Mouse (Mus musculus) thymus, adult 2 months (tissue): ENCODE data around the gene Osbpl3. TPM values are rescaled to one million over a fixed set of nuclear protein-coding genes. Genes with fewer than 3 reads are reported as not detected.

ENCODE experiments used
- DNase-seq: peaks from one replicate; pipeline ENCODE4 v3.0.0; 2021
- H3K27ac ChIP-seq: fragments of 200-500 bp; 2 replicates; pipeline ENCODE4 v1.5.1; 2012; ENCODE audit warnings: low read length, control low read depth; ENCODE audit not compliant: control insufficient read depth, insufficient read depth
- H3K27me3 ChIP-seq: fragments of 200-500 bp; 2 replicates; pipeline ENCODE4 v1.6.1; 2012; ENCODE audit warnings: mild to moderate bottlenecking, low read length, moderate library complexity, mixed read lengths; ENCODE audit not compliant: control insufficient read depth, insufficient read depth
- H3K36me3 ChIP-seq: fragments of 200-500 bp; 2 replicates; pipeline ENCODE4 v1.6.1; 2012; ENCODE audit warnings: mild to moderate bottlenecking, low read length, moderate library complexity; ENCODE audit not compliant: control insufficient read depth, insufficient read depth
- H3K4me1 ChIP-seq: fragments of 200-500 bp; replicated peaks from 2 replicates; pipeline ENCODE4 v1.6.1; 2012; ENCODE audit warnings: low read length; ENCODE audit not compliant: control insufficient read depth, insufficient read depth
- H3K4me3 ChIP-seq: fragments of 200-500 bp; 2 replicates; pipeline ENCODE4 v1.5.1; 2012; ENCODE audit warnings: mild to moderate bottlenecking, low read length, control low read depth, moderate library complexity; ENCODE audit not compliant: control insufficient read depth, insufficient read depth
- CTCF ChIP-seq: fragments of 200-500 bp; IDR thresholded peaks from 2 replicates; pipeline ENCODE4 v1.5.1; 2012; ENCODE audit warnings: mild to moderate bottlenecking, control low read depth, low read length, moderate library complexity, borderline replicate concordance; ENCODE audit not compliant: control insufficient read depth, poor library complexity, insufficient read depth; ENCODE audit errors: extremely low read depth
- POLR2A ChIP-seq: fragments of 200-500 bp; IDR thresholded peaks from 2 replicates; pipeline ENCODE4 v1.6.1; 2012; ENCODE audit warnings: mild to moderate bottlenecking, low read length, control low read depth, moderate library complexity; ENCODE audit not compliant: control insufficient read depth, poor library complexity, insufficient read depth; ENCODE audit errors: extremely low read depth
- WGBS: fragments of 180-500 bp; shearing (Covaris S2); methylation state at CpG from one replicate; pipeline ENCODE4 v1.1.7; 2018; 5-methylcytosine and 5-hydroxymethylcytosine counted together
- polyA plus RNA-seq: library from polyadenylated mRNA; depleted of rRNA; stranded (reverse); fragments of >200 nt; gene quantifications from 2 replicates; pipeline ENCODE4 v1.2.3, GENCODE M21; 2012

Gene Osbpl3
- polyA plus RNA-seq, 1 experiment: 6.7 TPM

GRCm38 (mm10) chr6:50348619-50349018 lies 107.4 kb downstream of the Osbpl3 start:
- DNase-seq: no peak
- Histone ChIP-seq H3K27ac (no peak overlapping the region), H3K4me1 (peaks cover 7% of the 10 kb centered on the region), H3K4me3 (no peak overlapping the region), H3K27me3 (no peaks in the 10 kb centered on the region), H3K36me3 (no peaks in the 10 kb centered on the region)
- TF ChIP-seq CTCF: no peak
- TF ChIP-seq POLR2A: no peak
- 13% methylated on average over 1 of the region's 1 CpGs for WGBS

- H3K4me3 ChIP-seq: no peak overlapping the region
- WGBS: 95% methylated on average over 7 of the region's 7 CpGs
- no peak overlapping the region for H3K27ac ChIP-seq
- no peaks in the 10 kb centered on the region for H3K27me3 ChIP-seq
- no peak for DNase-seq
- H3K36me3 ChIP-seq: no peaks in the 10 kb centered on the region
- TF ChIP-seq CTCF (no peak), POLR2A (no peak)
- peaks cover 7% of the 10 kb centered on the region for H3K4me1 ChIP-seq
These were observed 109.8 kb downstream of the Osbpl3 start for GRCm38 (mm10) chr6:50346204-50346603.

- H3K36me3 ChIP-seq: no peaks in the 10 kb centered on the region
- no peaks in the 10 kb centered on the region for H3K4me1 ChIP-seq
- TF ChIP-seq CTCF: no peak
- no peak for TF ChIP-seq POLR2A
- H3K27me3 ChIP-seq: no peaks in the 10 kb centered on the region
- H3K27ac ChIP-seq: no peak overlapping the region
- DNase-seq: no peak
- 96% methylated on average over 5 of the region's 5 CpGs for WGBS
- no peak overlapping the region for H3K4me3 ChIP-seq
These were observed 115.6 kb downstream of the Osbpl3 start for GRCm38 (mm10) chr6:50340226-50340906.

GRCm38 (mm10) chr6:50337431-50337830 lies 118.6 kb downstream of the Osbpl3 start:
- Histone ChIP-seq H3K36me3 (no peaks in the 10 kb centered on the region), H3K4me1 (no peaks in the 10 kb centered on the region), H3K27ac (no peak overlapping the region), H3K4me3 (no peak overlapping the region), H3K27me3 (no peaks in the 10 kb centered on the region)
- TF ChIP-seq POLR2A: no peak
- no peak for TF ChIP-seq CTCF
- no peak for DNase-seq
- WGBS: 94% methylated on average over 6 of the region's 6 CpGs

GRCm38 (mm10) chr6:50336376-50336775 lies 119.6 kb downstream of the Osbpl3 start:
- WGBS: 98% methylated on average over 2 of the region's 2 CpGs
- Histone ChIP-seq H3K4me1 (peaks cover 2% of the 10 kb centered on the region; the same call in 1 of the 2 replicates), H3K36me3 (no peaks in the 10 kb centered on the region), H3K4me3 (no peak overlapping the region), H3K27ac (no peak overlapping the region), H3K27me3 (no peaks in the 10 kb centered on the region)
- TF ChIP-seq POLR2A: no peak
- TF ChIP-seq CTCF: no peak
- DNase-seq: no peak

DNA sequence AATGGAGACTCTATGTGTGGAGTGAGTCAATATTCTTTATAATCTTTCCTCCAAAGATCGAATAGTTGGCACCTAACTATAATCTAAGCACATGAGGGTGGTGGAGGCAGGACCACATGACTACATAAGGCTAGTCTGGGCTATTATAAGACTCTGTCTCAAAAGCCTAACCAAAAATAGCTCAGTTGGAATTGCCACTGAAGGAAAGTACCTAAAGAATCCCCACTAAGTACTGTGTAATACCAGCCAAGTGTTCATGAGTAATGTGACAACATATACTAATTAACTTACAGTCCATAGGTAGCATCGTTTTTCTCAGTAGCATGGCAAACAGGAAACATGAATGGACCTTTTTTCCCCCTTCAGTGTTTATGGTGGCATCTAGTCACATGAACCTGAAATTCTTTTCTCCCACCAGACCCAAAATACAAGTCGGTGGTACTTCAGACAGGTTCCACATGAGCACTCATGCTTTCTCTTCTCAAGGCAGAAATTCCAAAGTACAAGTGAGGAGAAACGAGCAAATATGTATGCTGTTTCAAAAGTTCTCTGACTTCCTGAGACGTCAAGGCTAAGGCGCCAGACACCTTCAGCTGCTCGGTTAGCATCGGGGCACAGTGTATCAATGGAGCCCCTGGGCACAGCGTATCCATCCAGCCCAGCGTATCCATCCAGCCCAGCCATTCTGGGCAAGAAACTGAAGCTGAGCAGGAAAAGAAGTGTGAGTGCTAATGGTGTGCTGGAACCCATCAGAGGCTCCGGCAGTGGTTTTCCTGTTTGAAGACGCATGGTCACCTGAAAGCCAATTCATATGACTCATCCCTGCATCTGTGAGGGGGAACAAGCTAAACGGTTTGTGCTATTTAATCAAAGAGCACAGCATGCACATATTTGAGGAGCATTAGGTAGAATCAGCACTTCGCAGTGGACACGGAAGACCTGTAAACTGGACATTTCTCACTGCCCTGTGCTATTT lies 120.9 kb downstream of the Osbpl3 start:
- DNase-seq: no peak
- WGBS: 78% methylated on average over 15 of the region's 15 CpGs
- Histone ChIP-seq H3K27ac (no peak overlapping the region), H3K4me3 (no peak overlapping the region), H3K4me1 (peaks cover 7% of the 10 kb centered on the region; the same call in 1 of the 2 replicates), H3K36me3 (no peaks in the 10 kb centered on the region), H3K27me3 (no peaks in the 10 kb centered on the region)
- no peak for TF ChIP-seq POLR2A
- TF ChIP-seq CTCF: no peak
